Mouse (Mus musculus) C2C12 (cell line): ENCODE measurements at regions not wholly inside any gene's neighbourhood (a gene's known extent, or its start where the extent isn't known, plus 50 kb on each side); places are given as distances from the start of the nearest gene placed in this dataset.

Source experiments
- H3K27me3 ChIP-seq: one replicate; pipeline ENCODE4 v1.6.1; 2011; ENCODE audit not compliant: control insufficient read depth, insufficient read depth, insufficient read length
- H3K36me3 ChIP-seq: one replicate; pipeline ENCODE4 v1.6.1; 2011; ENCODE audit not compliant: control insufficient read depth, insufficient read depth
- H3K4me3 ChIP-seq: one replicate; pipeline ENCODE4 v1.5.1; 2011; ENCODE audit warnings: mild to moderate bottlenecking, control low read depth; ENCODE audit not compliant: poor library complexity, insufficient read depth, severe bottlenecking
- H3K79me2 ChIP-seq: one replicate; pipeline ENCODE4 v1.6.1; 2011; ENCODE audit not compliant: control insufficient read depth, insufficient read depth
- H3K79me3 ChIP-seq: one replicate; pipeline ENCODE4 v1.6.1; 2011; ENCODE audit warnings: low read depth, control low read depth
- H3ac ChIP-seq: one replicate; pipeline ENCODE3; 2011; ENCODE audit warnings: low read depth; ENCODE audit not compliant: control insufficient read depth, insufficient read length
- CEBPB ChIP-seq: IDR thresholded peaks from one replicate; pipeline ENCODE4 v1.6.1; 2011; ENCODE audit warnings: low read depth, mild to moderate bottlenecking, control low read depth, moderate library complexity
- CTCF ChIP-seq: IDR thresholded peaks from one replicate; pipeline ENCODE4 v1.5.1; 2011; ENCODE audit not compliant: control insufficient read depth, insufficient read depth, insufficient read length
- FOSL1 ChIP-seq: IDR thresholded peaks from one replicate; pipeline ENCODE4 v1.8.0; 2011; ENCODE audit warnings: mild to moderate bottlenecking, low read length; ENCODE audit not compliant: poor library complexity, insufficient read depth, severe bottlenecking
- MAX ChIP-seq: IDR thresholded peaks from one replicate; pipeline ENCODE4 v1.6.1; 2011; ENCODE audit warnings: mild to moderate bottlenecking, control low read depth
- MYOD1 ChIP-seq: IDR thresholded peaks from one replicate; pipeline ENCODE4 v1.6.1; 2011; ENCODE audit warnings: low read depth; ENCODE audit not compliant: control insufficient read depth, insufficient read length
- MYOG ChIP-seq: IDR thresholded peaks from one replicate; pipeline ENCODE4 v1.6.1; 2011; ENCODE audit not compliant: control insufficient read depth, insufficient read length; ENCODE audit errors: extremely low read depth
- USF1 ChIP-seq: IDR thresholded peaks from one replicate; pipeline ENCODE4 v1.6.1; 2011; ENCODE audit warnings: low read depth, mild to moderate bottlenecking, control low read depth, moderate library complexity

- H3ac ChIP-seq, result no peak overlapping the region
- no peaks in the 10 kb centered on the region for H3K27me3 ChIP-seq
- TF ChIP-seq CTCF (no peak), MAX (no peak), MYOG (no peak), CEBPB (no peak), MYOD1 (peak; percentile 47), USF1 (no peak)
- H3K79me2 ChIP-seq, result no peaks in the 10 kb centered on the region
- H3K79me3 ChIP-seq, result no peaks in the 10 kb centered on the region
- no peaks in the 10 kb centered on the region for H3K36me3 ChIP-seq
- H3K4me3 ChIP-seq, result no peak overlapping the region
These were observed 233.9 kb upstream of the Nt5c1b start for GRCm38 (mm10) chr12:10135915-10136314.

GRCm38 (mm10) chr12:10140131-10140530 lies 229.6 kb upstream of the Nt5c1b start:
- TF ChIP-seq MAX, result no peak
- TF ChIP-seq CEBPB, result no peak
- no peak for TF ChIP-seq FOSL1
- no peak for TF ChIP-seq USF1
- no peak for TF ChIP-seq MYOG
- no peak for TF ChIP-seq CTCF
- TF ChIP-seq MYOD1, result no peak

GRCm38 (mm10) chr12:10160837-10161236 lies 208.9 kb upstream of the Nt5c1b start:
- H3K36me3 ChIP-seq, result no peaks in the 10 kb centered on the region
- no peak overlapping the region for H3ac ChIP-seq
- H3K27me3 ChIP-seq, result no peaks in the 10 kb centered on the region
- no peak for TF ChIP-seq USF1
- no peak for TF ChIP-seq CTCF
- no peak for TF ChIP-seq FOSL1
- TF ChIP-seq CEBPB, result no peak
- TF ChIP-seq MAX, result no peak
- no peak for TF ChIP-seq MYOD1
- no peak for TF ChIP-seq MYOG
- H3K79me2 ChIP-seq, result no peaks in the 10 kb centered on the region
- no peak overlapping the region for H3K4me3 ChIP-seq
- no peaks in the 10 kb centered on the region for H3K79me3 ChIP-seq

More at GRCm38 (mm10) chr12:10140131-10140530, 229.6 kb upstream of the Nt5c1b start:
- Histone ChIP-seq H3K36me3 (no peaks in the 10 kb centered on the region), H3K4me3 (no peak overlapping the region), H3K79me2 (no peaks in the 10 kb centered on the region), H3K79me3 (no peaks in the 10 kb centered on the region), H3K27me3 (no peaks in the 10 kb centered on the region), H3ac (no peak overlapping the region)

DNA sequence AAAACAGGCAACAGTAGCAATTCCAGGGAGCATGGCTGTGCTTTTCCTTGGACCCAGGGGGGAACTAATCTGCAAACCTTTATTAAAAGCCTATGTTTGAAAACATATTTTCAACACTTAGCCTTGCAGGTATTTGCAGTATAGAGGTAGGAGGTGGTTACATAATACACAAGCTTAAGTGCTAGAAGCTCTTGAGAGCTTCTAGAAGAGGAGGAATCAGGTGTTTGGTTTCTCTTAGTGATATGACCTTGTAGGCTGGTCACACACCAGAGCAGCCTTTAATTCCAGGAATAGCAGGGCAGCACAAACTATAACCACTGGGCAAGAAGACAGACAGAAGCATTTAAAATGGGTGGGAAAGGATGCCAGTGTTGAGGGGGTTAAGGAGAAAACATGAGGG lies 201.7 kb upstream of the Nt5c1b start:
- H3K4me3 ChIP-seq, result no peak overlapping the region
- no peaks in the 10 kb centered on the region for H3K79me3 ChIP-seq
- no peak overlapping the region for H3ac ChIP-seq
- no peaks in the 10 kb centered on the region for H3K27me3 ChIP-seq
- TF ChIP-seq FOSL1, result no peak
- TF ChIP-seq MYOD1, result no peak
- no peak for TF ChIP-seq MAX
- TF ChIP-seq CTCF, result no peak
- TF ChIP-seq USF1, result no peak
- no peak for TF ChIP-seq CEBPB
- no peak for TF ChIP-seq MYOG
- no peaks in the 10 kb centered on the region for H3K79me2 ChIP-seq
- no peaks in the 10 kb centered on the region for H3K36me3 ChIP-seq

DNA sequence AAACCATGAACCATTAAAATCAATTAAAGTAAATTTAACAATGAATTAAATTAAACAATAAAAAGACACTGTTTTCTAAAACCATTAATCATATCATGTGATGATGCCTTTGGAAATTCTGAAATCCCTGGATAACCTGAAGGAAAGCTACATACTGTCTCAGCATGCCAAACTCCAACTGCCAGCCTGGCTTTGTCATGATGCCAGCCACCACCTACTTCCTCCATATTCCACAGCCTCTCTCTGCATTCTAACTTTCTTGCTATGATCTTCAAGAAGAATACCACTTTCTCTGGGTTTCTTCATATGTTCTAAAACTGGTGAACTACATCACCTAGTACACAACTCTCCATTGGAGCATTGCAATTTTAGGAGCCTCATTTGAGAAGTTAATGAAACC lies 201.2 kb upstream of the Nt5c1b start:
- Histone ChIP-seq H3K79me2 (no peaks in the 10 kb centered on the region), H3ac (no peak overlapping the region), H3K4me3 (no peak overlapping the region), H3K36me3 (no peaks in the 10 kb centered on the region), H3K27me3 (no peaks in the 10 kb centered on the region), H3K79me3 (no peaks in the 10 kb centered on the region)
- TF ChIP-seq USF1 (no peak), MYOG (no peak), MAX (no peak), CEBPB (no peak), MYOD1 (no peak), FOSL1 (no peak), CTCF (no peak)

GRCm38 (mm10) chr12:10178718-10179117 lies 191.1 kb upstream of the Nt5c1b start:
- H3ac ChIP-seq, result no peak overlapping the region
- no peak overlapping the region for H3K4me3 ChIP-seq
- H3K79me2 ChIP-seq, result no peaks in the 10 kb centered on the region
- H3K79me3 ChIP-seq, result no peaks in the 10 kb centered on the region
- no peaks in the 10 kb centered on the region for H3K27me3 ChIP-seq
- TF ChIP-seq MYOD1 (no peak), CEBPB (no peak), USF1 (no peak)
- no peaks in the 10 kb centered on the region for H3K36me3 ChIP-seq
